Mouse (Mus musculus) liver, adult 2 months (tissue): ENCODE measurements around the gene Efemp2.

Experiments used
- CTCF ChIP-seq: fragments of 200-500 bp; IDR thresholded peaks from 2 replicates; pipeline ENCODE4 v1.5.1; 2011; ENCODE audit warnings: low read depth, low read length, control low read depth
- POLR2A ChIP-seq: fragments of 200-500 bp; IDR thresholded peaks from 2 replicates; pipeline ENCODE4 v1.6.1; 2011; ENCODE audit warnings: low read length, control low read depth; ENCODE audit not compliant: insufficient read depth; ENCODE audit errors: extremely low read depth

GRCm38 (mm10) chr19:5463791-5464562, 9.8 kb upstream of the Efemp2 start:
- TF ChIP-seq POLR2A (no peak), CTCF (peak; percentile 89)
